Mouse (Mus musculus): Measurements from ENCODE around the gene Slc9a8. TPM values are rescaled to one million over a fixed set of nuclear protein-coding genes. Genes with fewer than 3 reads are reported as not detected.

Slc9a8 gene
- polyA plus RNA-seq, 1 experiment from 2014 or later = 14.9 TPM

GRCm38 (mm10) chr2:167478128-167478527, 56.6 kb downstream of the Slc9a8 start:
- H3K4me1 ChIP-seq (replicated peaks; ENCODE audit: control insufficient read depth, insufficient read depth, low read length) = peaks cover 4% of the 10 kb centered on the region
- 46% methylated on average over 2 of the region's 2 CpGs for WGBS
- no peak overlapping the region for H3K4me3 ChIP-seq (ENCODE audit: low read depth, low read length)
- no peaks in the 10 kb centered on the region for H3K27me3 ChIP-seq (replicated peaks; ENCODE audit: control insufficient read depth, insufficient read depth, low read length)
- peaks cover 37% of the 10 kb centered on the region for H3K36me3 ChIP-seq (ENCODE audit: control insufficient read depth, insufficient read depth)
- no peak overlapping the region for H3K4me2 ChIP-seq (replicated peaks; ENCODE audit: low read depth)
- H3K9ac ChIP-seq (ENCODE audit: low read depth, low read length) = no peak overlapping the region
- no peaks in the 10 kb centered on the region for H3K9me3 ChIP-seq (ENCODE audit: control insufficient read depth)
- H3K27ac ChIP-seq (ENCODE audit: low read depth, low read length) = no peak overlapping the region
- ATAC-seq = no peak
- TF ChIP-seq CTCF (IDR thresholded peaks at IDR 0.05; ENCODE audit: low read depth) = no peak

GRCm38 (mm10) chr2:167479501-167479900, 58.0 kb downstream of the Slc9a8 start:
- no peak for TF ChIP-seq CTCF (IDR thresholded peaks at IDR 0.05; ENCODE audit: low read depth)
- Histone ChIP-seq H3K9me3 (ENCODE audit: control insufficient read depth) (no peaks in the 10 kb centered on the region), H3K9ac (ENCODE audit: low read depth, low read length) (no peak overlapping the region), H3K4me1 (replicated peaks; ENCODE audit: control insufficient read depth, insufficient read depth, low read length) (peaks cover 4% of the 10 kb centered on the region), H3K4me3 (ENCODE audit: low read depth, low read length) (no peak overlapping the region), H3K27ac (ENCODE audit: low read depth, low read length) (peak overlapping the region; percentile 24; the same call in 1 of the 2 replicates), H3K4me2 (replicated peaks; ENCODE audit: low read depth) (no peak overlapping the region), H3K27me3 (replicated peaks; ENCODE audit: control insufficient read depth, insufficient read depth, low read length) (no peaks in the 10 kb centered on the region), H3K36me3 (ENCODE audit: control insufficient read depth, insufficient read depth) (peaks cover 37% of the 10 kb centered on the region)
- 74% methylated on average over 1 of the region's 1 CpGs for WGBS
- peak; percentile 51 for ATAC-seq

GRCm38 (mm10) chr2:167482681-167483080, 61.2 kb downstream of the Slc9a8 start:
- H3K36me3 ChIP-seq (ENCODE audit: control insufficient read depth, insufficient read depth) = peaks cover 38% of the 10 kb centered on the region
- no peak overlapping the region for H3K9ac ChIP-seq (ENCODE audit: low read depth, low read length)
- no peak for ATAC-seq
- H3K27me3 ChIP-seq (replicated peaks; ENCODE audit: control insufficient read depth, insufficient read depth, low read length) = no peaks in the 10 kb centered on the region
- peak overlapping the region; percentile 57 for H3K27ac ChIP-seq (ENCODE audit: low read depth, low read length)
- no peaks in the 10 kb centered on the region; the same call in 1 of the 2 replicates for H3K4me1 ChIP-seq (replicated peaks; ENCODE audit: control insufficient read depth, insufficient read depth, low read length)
- H3K4me3 ChIP-seq (ENCODE audit: low read depth, low read length) = no peak overlapping the region
- H3K9me3 ChIP-seq (ENCODE audit: control insufficient read depth) = no peaks in the 10 kb centered on the region
- WGBS = 73% methylated on average over 4 of the region's 4 CpGs
- no peak overlapping the region for H3K4me2 ChIP-seq (replicated peaks; ENCODE audit: low read depth)
- TF ChIP-seq CTCF (IDR thresholded peaks at IDR 0.05; ENCODE audit: low read depth) = no peak

GRCm38 (mm10) chr2:167483081-167483826, 61.7 kb downstream of the Slc9a8 start:
- no peaks in the 10 kb centered on the region for H3K27me3 ChIP-seq (replicated peaks; ENCODE audit: control insufficient read depth, insufficient read depth, low read length)
- ATAC-seq = no peak
- H3K9me3 ChIP-seq (ENCODE audit: control insufficient read depth) = no peaks in the 10 kb centered on the region
- 87% methylated on average over 27 of the region's 27 CpGs for WGBS
- H3K4me3 ChIP-seq (ENCODE audit: low read depth, low read length) = no peak overlapping the region
- TF ChIP-seq CTCF (IDR thresholded peaks at IDR 0.05; ENCODE audit: low read depth) = no peak
- H3K4me2 ChIP-seq (replicated peaks; ENCODE audit: low read depth) = no peak overlapping the region
- H3K4me1 ChIP-seq (replicated peaks; ENCODE audit: control insufficient read depth, insufficient read depth, low read length) = no peaks in the 10 kb centered on the region; the same call in 1 of the 2 replicates
- H3K27ac ChIP-seq (ENCODE audit: low read depth, low read length) = peak overlapping the region; percentile 57; the same call in 1 of the 2 replicates
- peaks cover 38% of the 10 kb centered on the region for H3K36me3 ChIP-seq (ENCODE audit: control insufficient read depth, insufficient read depth)
- H3K9ac ChIP-seq (ENCODE audit: low read depth, low read length) = no peak overlapping the region

- Histone ChIP-seq H3K9ac (ENCODE audit: low read depth, low read length) (no peak overlapping the region), H3K4me1 (replicated peaks; ENCODE audit: control insufficient read depth, insufficient read depth, low read length) (no peaks in the 10 kb centered on the region; the same call in 1 of the 2 replicates)
- no peak for ATAC-seq
Observed at GRCm38 (mm10) chr2:167483827-167484410, 62.4 kb downstream of the Slc9a8 start.

GRCm38 (mm10) chr2:167484932-167485331, 63.4 kb downstream of the Slc9a8 start:
- H3K27ac ChIP-seq (ENCODE audit: low read depth, low read length) = no peak overlapping the region; the same call in 1 of the 2 replicates
- no peak overlapping the region for H3K4me2 ChIP-seq (replicated peaks; ENCODE audit: low read depth)
- ATAC-seq = no peak
- peaks cover 38% of the 10 kb centered on the region for H3K36me3 ChIP-seq (ENCODE audit: control insufficient read depth, insufficient read depth)
- TF ChIP-seq CTCF (IDR thresholded peaks at IDR 0.05; ENCODE audit: low read depth) = no peak
- no peak overlapping the region for H3K4me3 ChIP-seq (ENCODE audit: low read depth, low read length)
- H3K9me3 ChIP-seq (ENCODE audit: control insufficient read depth) = no peaks in the 10 kb centered on the region
- WGBS = 87% methylated on average over 11 of the region's 11 CpGs
- no peaks in the 10 kb centered on the region; the same call in 1 of the 2 replicates for H3K4me1 ChIP-seq (replicated peaks; ENCODE audit: control insufficient read depth, insufficient read depth, low read length)
- no peak overlapping the region for H3K9ac ChIP-seq (ENCODE audit: low read depth, low read length)
- H3K27me3 ChIP-seq (replicated peaks; ENCODE audit: control insufficient read depth, insufficient read depth, low read length) = no peaks in the 10 kb centered on the region

More at GRCm38 (mm10) chr2:167483827-167484410, 62.4 kb downstream of the Slc9a8 start:
- WGBS = 94% methylated on average over 24 of the region's 24 CpGs
- peaks cover 38% of the 10 kb centered on the region for H3K36me3 ChIP-seq (ENCODE audit: control insufficient read depth, insufficient read depth)
- H3K4me3 ChIP-seq (ENCODE audit: low read depth, low read length) = no peak overlapping the region
- no peak overlapping the region for H3K27ac ChIP-seq (ENCODE audit: low read depth, low read length)
- no peak overlapping the region for H3K4me2 ChIP-seq (replicated peaks; ENCODE audit: low read depth)
- H3K9me3 ChIP-seq (ENCODE audit: control insufficient read depth) = no peaks in the 10 kb centered on the region
- no peaks in the 10 kb centered on the region for H3K27me3 ChIP-seq (replicated peaks; ENCODE audit: control insufficient read depth, insufficient read depth, low read length)
- TF ChIP-seq CTCF (IDR thresholded peaks at IDR 0.05; ENCODE audit: low read depth) = no peak

Measured in intestine, postnatal 0 days (tissue).